29 mouse cellular contexts compared by ENCODE assay signal in the genomic region with DNA sequence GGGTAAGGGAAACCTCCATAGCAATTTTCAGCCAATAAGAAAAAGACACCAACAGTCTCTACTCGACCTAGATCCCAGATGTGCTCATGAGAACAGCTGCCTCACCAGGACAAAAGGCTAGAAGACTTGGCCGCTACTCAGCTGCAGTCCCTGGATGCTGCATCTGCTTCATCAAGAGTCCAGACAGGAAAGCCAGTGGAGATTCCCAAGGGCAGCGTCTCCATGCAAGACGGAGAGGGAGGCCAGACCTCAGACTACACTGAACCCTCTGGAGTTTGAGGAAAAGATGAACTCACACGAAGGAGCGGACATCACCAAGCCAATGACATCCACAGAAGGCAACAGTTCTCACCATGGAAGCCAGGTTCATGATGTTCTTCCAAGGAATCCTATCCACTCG. TPM values are rescaled to one million over a fixed set of nuclear protein-coding genes. Genes with fewer than 3 reads are reported as not detected.
A peak's percentile ranks its signal among the peaks of the same experiment; 100 is the strongest.
DNase-seq lines count a peak whose midpoint lies in the region; ATAC-seq and TF ChIP-seq lines count a peak whose summit lies in the region.
"Had no signal": no experiment of that assay in that cellular context is flagged by ENCODE, and none has a peak within 500 bp of the region (broad histone marks: within the 10 kb centered on the region; RNA-seq: fewer than 3 reads in every experiment).

No protein-coding gene starts in this region.

- no peaks in the 10 kb centered on the region for H3K36me3 ChIP-seq in limb, embryonic 14.5 days (ENCODE audit: control insufficient read depth, insufficient read depth, low read length)
- H3K36me3 ChIP-seq in limb, embryonic 10.5 days, result 0 out of 2 replicates have a peak, but pooled peaks cover 2% of the 10 kb centered on the region
- H3K36me3 ChIP-seq: forebrain, embryonic 15.5 days; heart, embryonic 15.5 days; liver, embryonic 12.5 days; midbrain, embryonic 12.5 days had no signal

- H3K4me2 ChIP-seq in limb, embryonic 14.5 days (replicated peaks; ENCODE audit: low read depth, low read length, severe bottlenecking), result no peak overlapping the region
- H3K4me2 ChIP-seq: embryonic facial prominence, embryonic 12.5 days; forebrain, embryonic 15.5 days; heart, embryonic 15.5 days; limb, embryonic 12.5 days; liver, embryonic 12.5 days; midbrain, embryonic 12.5 days had no signal

- no peak for ATAC-seq in limb, embryonic 14.5 days (ENCODE audit: low FRiP score, low read depth)
- ATAC-seq: CD4-positive, CD25-positive, alpha-beta regulatory T cell, adult 4 months; forebrain, embryonic 15.5 days; hindbrain, embryonic 16.5 days; liver, embryonic 12.5 days; liver, postnatal 0 days had no signal

- WGBS in limb, embryonic 14.5 days, result 65% methylated on average over 7 of the region's 7 CpGs
- 88% methylated on average over 7 of the region's 7 CpGs for WGBS in limb, embryonic 10.5 days

- H3K4me1 ChIP-seq in limb, embryonic 14.5 days (ENCODE audit: control insufficient read depth, insufficient read depth, low read length), result peaks cover 36% of the 10 kb centered on the region
- peaks cover 55% of the 10 kb centered on the region for H3K4me1 ChIP-seq in limb, embryonic 10.5 days
- H3K4me1 ChIP-seq: liver, embryonic 12.5 days had no signal

- no peaks in the 10 kb centered on the region for H3K27me3 ChIP-seq in limb, embryonic 14.5 days (ENCODE audit: control insufficient read depth, insufficient read depth, low read length)
- H3K27me3 ChIP-seq in limb, embryonic 10.5 days (ENCODE audit: low read depth, poor library complexity, severe bottlenecking), result no peaks in the 10 kb centered on the region
- H3K27me3 ChIP-seq: embryonic facial prominence, embryonic 12.5 days; forebrain, embryonic 15.5 days; heart, embryonic 15.5 days; liver, embryonic 12.5 days; midbrain, embryonic 12.5 days had no signal

- no peak for TF ChIP-seq POLR2A in limb, embryonic 14.5 days (IDR thresholded peaks at IDR 0.05; ENCODE audit: borderline replicate concordance, extremely low read depth, insufficient read depth, insufficient read length)

- no peak overlapping the region for H3K9ac ChIP-seq in limb, embryonic 14.5 days (ENCODE audit: low read depth, low read length, severe bottlenecking)
- H3K9ac ChIP-seq: embryonic facial prominence, embryonic 12.5 days; forebrain, embryonic 15.5 days; heart, embryonic 15.5 days; limb, embryonic 12.5 days; liver, embryonic 12.5 days; liver, postnatal 0 days; midbrain, embryonic 12.5 days had no signal

- peak; percentile 30 for DNase-seq in limb, embryonic 14.5 days (ENCODE audit: low spot score)
- no peak for DNase-seq in limb, embryonic 10.5 days (ENCODE audit: low spot score)
- DNase-seq in gastrocnemius, postnatal 10 days, result peak; percentile 34
- peak; percentile 41 to 72 for DNase-seq in heart, adult 9 months (ENCODE audit: low spot score in 2 of 2)
- DNase-seq in heart, postnatal 4 days, result peak; percentile 37
- no peak for DNase-seq in kidney, adult 9 months
- no peak for DNase-seq in lung, postnatal 4 days
- DNase-seq in layer of hippocampus, adult 8-10 months (ENCODE audit: low spot score in 2 of 2), result no peak
- DNase-seq: adrenal gland, postnatal 25 days; cerebellum, adult 11-12 months; cerebellum, adult 9-11 months; embryo, embryonic 11 days; kidney, adult 18-20 months; kidney, postnatal 4 days; liver, postnatal 0 days; lung, postnatal 36 days; retina, postnatal 1 day; right cerebral cortex, postnatal 14 days; thymus, adult 2 months; thymus, postnatal 36 days had no signal

- H3K4me3 ChIP-seq in limb, embryonic 14.5 days (replicated peaks; ENCODE audit: low read length), result no peak overlapping the region
- no peak overlapping the region for H3K4me3 ChIP-seq in limb, embryonic 10.5 days
- H3K4me3 ChIP-seq: embryonic facial prominence, embryonic 12.5 days; forebrain, embryonic 15.5 days; heart, embryonic 15.5 days; limb, embryonic 12.5 days; liver, embryonic 12.5 days; megakaryocyte, embryonic 14.5 days; midbrain, embryonic 12.5 days had no signal

- H3K9me3 ChIP-seq in limb, embryonic 14.5 days (ENCODE audit: control insufficient read depth, low read length), result no peaks in the 10 kb centered on the region
- H3K9me3 ChIP-seq in limb, embryonic 10.5 days (replicated peaks), result no peaks in the 10 kb centered on the region
- H3K9me3 ChIP-seq: embryonic facial prominence, embryonic 12.5 days; forebrain, embryonic 15.5 days; heart, embryonic 15.5 days; limb, embryonic 12.5 days; liver, embryonic 12.5 days; megakaryocyte, embryonic 14.5 days; midbrain, embryonic 12.5 days had no signal

- no peak overlapping the region; the same call in 1 of the 2 replicates for H3K27ac ChIP-seq in limb, embryonic 14.5 days (replicated peaks; ENCODE audit: low read depth, low read length)
- no peak overlapping the region for H3K27ac ChIP-seq in limb, embryonic 10.5 days
- H3K27ac ChIP-seq: embryonic facial prominence, embryonic 12.5 days; forebrain, embryonic 15.5 days; heart, embryonic 15.5 days; limb, embryonic 12.5 days; liver, embryonic 12.5 days; midbrain, embryonic 12.5 days had no signal

RNA-seq across cellular contexts. Expression of a gene that starts 14.0 kb away (rescaled TPM):
- 28.7 and 30.4 TPM in 2 replicates for polyA plus RNA-seq in limb, embryonic 14.5 days (2012; rRNA removed)
- polyA plus RNA-seq in limb, embryonic 14.5 days (2014; fragmentation: Nextera tagmentation; extraction: Ambion mirVana), result 19.9 and 22.2 TPM in 2 replicates
- polyA plus RNA-seq in limb, embryonic 10.5 days (2016; fragmentation: Nextera tagmentation; extraction: Ambion mirVana), result 50.3 and 58.5 TPM in 2 replicates
- total RNA-seq in gastrocnemius, postnatal 10 days (2021), result 10 to 100 TPM; 36.7 to 40.4 TPM
- total RNA-seq in heart, postnatal 4 days (2021), result 10 to 100 TPM; 55.3 to 60.0 TPM
- total RNA-seq in layer of hippocampus, adult 8-10 months (2022), result 10 to 100 TPM; 40.4 to 46.2 (median 43.4) TPM

Comparison
In these comparisons a context has a peak if more than half of its experiments do, and no peak if none do; other contexts are left out.
1. DNase-seq: peak in limb, embryonic 14.5 days (single experiment), gastrocnemius, postnatal 10 days (single experiment), heart, adult 9 months (2 of 2) and heart, postnatal 4 days (single experiment); none in limb, embryonic 10.5 days (single experiment), kidney, adult 9 months (single experiment), lung, postnatal 4 days (0 of 2) and layer of hippocampus, adult 8-10 months (0 of 2).